Mouse (Mus musculus): ENCODE results near the gene Epha6. TPM values are rescaled to one million over a fixed set of nuclear protein-coding genes. Genes with fewer than 3 reads are reported as not detected.

Gene Epha6
- total and polyA plus RNA-seq, 3 experiments: 0.11 TPM; not detected in 2

DNA sequence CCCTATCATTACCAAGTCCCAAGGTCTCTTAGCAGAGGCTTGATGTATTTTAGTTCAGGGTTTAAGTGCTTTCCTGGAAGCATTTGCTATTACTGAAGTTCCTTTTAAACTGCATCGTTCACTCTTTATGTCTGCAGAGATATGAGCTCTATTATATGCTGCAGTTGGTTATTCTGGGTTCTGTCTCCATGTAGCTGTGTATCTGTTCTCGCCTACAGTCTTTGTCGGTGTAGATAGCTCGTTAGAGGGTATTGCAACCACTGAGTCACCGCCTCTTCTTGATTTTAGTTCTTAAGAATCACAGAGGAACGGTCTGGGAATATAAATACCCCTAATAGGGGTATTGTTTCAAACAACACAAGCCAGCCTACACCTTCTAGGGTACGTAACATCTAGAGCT lies 835.4 kb downstream of the Epha6 start:
- H3K9me3 ChIP-seq (replicated peaks): no peaks in the 10 kb centered on the region
- peaks cover 3% of the 10 kb centered on the region for H3K4me1 ChIP-seq (ENCODE audit: insufficient read depth, low read depth, low read length)
- H3K4me3 ChIP-seq (ENCODE audit: low read depth, low read length): no peak overlapping the region
- no peaks in the 10 kb centered on the region for H3K36me3 ChIP-seq (replicated peaks)
- no peak for DNase-seq (ENCODE audit: low spot score)
- TF ChIP-seq GATA1 (IDR thresholded peaks at IDR 0.05; ENCODE audit: borderline replicate concordance, low read length) (no peak), CTCF (IDR thresholded peaks at IDR 0.05; ENCODE audit: low read depth, low read length) (no peak), GATA2 (IDR thresholded peaks at IDR 0.05; ENCODE audit: borderline replicate concordance, low read depth, low read length) (no peak), TAL1 (conservative IDR thresholded peaks at IDR 0.05; ENCODE audit: low read depth, low read length) (no peak), POLR2AphosphoS5 (IDR thresholded peaks at IDR 0.05; ENCODE audit: insufficient replicate concordance, low read depth, low read length) (no peak)
- no peak for ATAC-seq (ENCODE audit: extremely low read depth, insufficient number of reproducible peaks, low FRiP score, poor library complexity, severe bottlenecking)
- no peaks in the 10 kb centered on the region for H3K27me3 ChIP-seq (ENCODE audit: insufficient read depth, low read length)

DNA sequence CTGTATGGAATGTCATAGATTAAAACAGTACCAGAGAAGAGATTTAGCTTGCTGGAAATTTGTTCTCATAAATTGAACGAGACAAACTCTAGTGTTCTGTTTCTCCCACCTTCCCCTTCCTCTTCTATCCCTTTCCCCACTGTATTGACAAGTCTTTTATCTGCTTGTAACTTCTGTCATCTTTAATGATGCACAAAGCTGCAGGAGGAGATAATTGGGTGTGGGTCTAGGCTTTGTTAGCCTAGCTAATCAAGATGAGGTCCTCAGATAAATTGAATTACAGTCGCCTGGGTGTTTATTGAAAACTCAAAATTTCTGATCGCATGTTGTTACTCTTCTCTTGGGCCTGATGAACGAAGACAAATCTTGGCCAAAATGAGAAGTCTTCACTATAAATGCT lies 844.5 kb downstream of the Epha6 start:
- Histone ChIP-seq H3K9me3 (replicated peaks) (no peaks in the 10 kb centered on the region), H3K4me1 (ENCODE audit: insufficient read depth, low read depth, low read length) (peaks cover 24% of the 10 kb centered on the region), H3K4me3 (ENCODE audit: low read depth, low read length) (no peak overlapping the region), H3K36me3 (replicated peaks) (no peaks in the 10 kb centered on the region), H3K27me3 (ENCODE audit: insufficient read depth, low read length) (no peaks in the 10 kb centered on the region)
- ATAC-seq (ENCODE audit: extremely low read depth, insufficient number of reproducible peaks, low FRiP score, poor library complexity, severe bottlenecking) (peak; percentile 96), DNase-seq (ENCODE audit: low spot score) (peak; percentile 21)
- TF ChIP-seq GATA1 (IDR thresholded peaks at IDR 0.05; ENCODE audit: borderline replicate concordance, low read length) (no peak), TAL1 (conservative IDR thresholded peaks at IDR 0.05; ENCODE audit: low read depth, low read length) (peak; percentile 85)

- ATAC-seq (ENCODE audit: extremely low read depth, insufficient number of reproducible peaks, low FRiP score, poor library complexity, severe bottlenecking) (no peak), DNase-seq (ENCODE audit: low spot score) (no peak)
- Histone ChIP-seq H3K9me3 (replicated peaks) (no peaks in the 10 kb centered on the region), H3K27me3 (ENCODE audit: insufficient read depth, low read length) (peaks cover 5% of the 10 kb centered on the region; the same call in 1 of the 2 replicates), H3K4me1 (ENCODE audit: insufficient read depth, low read depth, low read length) (peaks cover 1% of the 10 kb centered on the region), H3K4me3 (ENCODE audit: low read depth, low read length) (no peak overlapping the region), H3K36me3 (replicated peaks) (no peaks in the 10 kb centered on the region)
- no peak for TF ChIP-seq GATA1 (IDR thresholded peaks at IDR 0.05; ENCODE audit: borderline replicate concordance, low read length)
- TF ChIP-seq POLR2AphosphoS5 (IDR thresholded peaks at IDR 0.05; ENCODE audit: insufficient replicate concordance, low read depth, low read length): no peak
- TF ChIP-seq CTCF (IDR thresholded peaks at IDR 0.05; ENCODE audit: low read depth, low read length): no peak
- no peak for TF ChIP-seq TAL1 (conservative IDR thresholded peaks at IDR 0.05; ENCODE audit: low read depth, low read length)
- no peak for TF ChIP-seq GATA2 (IDR thresholded peaks at IDR 0.05; ENCODE audit: borderline replicate concordance, low read depth, low read length)
Observed at GRCm38 (mm10) chr16:59750905-59751304, 854.4 kb downstream of the Epha6 start.

DNA sequence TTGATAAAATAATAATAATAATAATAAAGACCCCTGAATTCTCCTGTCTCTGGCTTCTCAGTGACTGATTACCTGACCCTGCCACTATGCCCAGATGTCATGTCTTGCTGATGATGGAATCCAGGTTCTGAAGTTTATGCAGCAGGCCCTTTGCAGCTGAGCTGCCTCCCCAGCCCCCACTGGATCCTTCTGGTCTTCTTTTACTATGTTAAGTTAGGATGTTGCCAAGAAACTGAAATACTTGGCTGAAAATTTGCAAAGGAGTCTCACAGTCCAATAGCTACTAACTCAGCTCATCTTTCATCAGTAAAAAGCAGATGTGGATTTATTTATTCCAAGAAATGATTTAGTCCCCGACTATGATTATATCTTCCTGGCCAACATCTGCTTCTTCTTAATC lies 861.7 kb downstream of the Epha6 start:
- Histone ChIP-seq H3K27me3 (ENCODE audit: insufficient read depth, low read length) (peaks cover 5% of the 10 kb centered on the region; the same call in 1 of the 2 replicates), H3K36me3 (replicated peaks) (no peaks in the 10 kb centered on the region), H3K4me1 (ENCODE audit: insufficient read depth, low read depth, low read length) (no peaks in the 10 kb centered on the region), H3K4me3 (ENCODE audit: low read depth, low read length) (no peak overlapping the region), H3K9me3 (replicated peaks) (no peaks in the 10 kb centered on the region)
- no peak for DNase-seq (ENCODE audit: low spot score)
- no peak for ATAC-seq (ENCODE audit: extremely low read depth, insufficient number of reproducible peaks, low FRiP score, poor library complexity, severe bottlenecking)
- TF ChIP-seq TAL1 (conservative IDR thresholded peaks at IDR 0.05; ENCODE audit: low read depth, low read length) (no peak), GATA2 (IDR thresholded peaks at IDR 0.05; ENCODE audit: borderline replicate concordance, low read depth, low read length) (no peak), POLR2AphosphoS5 (IDR thresholded peaks at IDR 0.05; ENCODE audit: insufficient replicate concordance, low read depth, low read length) (no peak), CTCF (IDR thresholded peaks at IDR 0.05; ENCODE audit: low read depth, low read length) (no peak), GATA1 (IDR thresholded peaks at IDR 0.05; ENCODE audit: borderline replicate concordance, low read length) (no peak)

- no peaks in the 10 kb centered on the region for H3K9me3 ChIP-seq (replicated peaks)
- H3K36me3 ChIP-seq (replicated peaks): no peaks in the 10 kb centered on the region
- H3K27me3 ChIP-seq (ENCODE audit: insufficient read depth, low read length): peaks cover 7% of the 10 kb centered on the region; the same call in 1 of the 2 replicates
- ATAC-seq (ENCODE audit: extremely low read depth, insufficient number of reproducible peaks, low FRiP score, poor library complexity, severe bottlenecking): no peak
- no peaks in the 10 kb centered on the region for H3K4me1 ChIP-seq (ENCODE audit: insufficient read depth, low read depth, low read length)
- no peak overlapping the region for H3K4me3 ChIP-seq (ENCODE audit: low read depth, low read length)
- no peak for TF ChIP-seq GATA2 (IDR thresholded peaks at IDR 0.05; ENCODE audit: borderline replicate concordance, low read depth, low read length)
- TF ChIP-seq POLR2AphosphoS5 (IDR thresholded peaks at IDR 0.05; ENCODE audit: insufficient replicate concordance, low read depth, low read length): no peak
- no peak for TF ChIP-seq GATA1 (IDR thresholded peaks at IDR 0.05; ENCODE audit: borderline replicate concordance, low read length)
- no peak for TF ChIP-seq CTCF (IDR thresholded peaks at IDR 0.05; ENCODE audit: low read depth, low read length)
- TF ChIP-seq TAL1 (conservative IDR thresholded peaks at IDR 0.05; ENCODE audit: low read depth, low read length): no peak
- no peak for DNase-seq (ENCODE audit: low spot score)
Observed at GRCm38 (mm10) chr16:59715524-59715923, 889.8 kb downstream of the Epha6 start.

- no peak for DNase-seq (ENCODE audit: low spot score)
- Histone ChIP-seq H3K27me3 (ENCODE audit: insufficient read depth, low read length) (0 out of 2 replicates have a peak, but pooled peaks cover 4% of the 10 kb centered on the region), H3K4me1 (ENCODE audit: insufficient read depth, low read depth, low read length) (no peaks in the 10 kb centered on the region), H3K36me3 (replicated peaks) (no peaks in the 10 kb centered on the region), H3K9me3 (replicated peaks) (no peaks in the 10 kb centered on the region), H3K4me3 (ENCODE audit: low read depth, low read length) (no peak overlapping the region)
- TF ChIP-seq CTCF (IDR thresholded peaks at IDR 0.05; ENCODE audit: low read depth, low read length) (no peak), POLR2AphosphoS5 (IDR thresholded peaks at IDR 0.05; ENCODE audit: insufficient replicate concordance, low read depth, low read length) (no peak), TAL1 (conservative IDR thresholded peaks at IDR 0.05; ENCODE audit: low read depth, low read length) (no peak), GATA2 (IDR thresholded peaks at IDR 0.05; ENCODE audit: borderline replicate concordance, low read depth, low read length) (no peak), GATA1 (IDR thresholded peaks at IDR 0.05; ENCODE audit: borderline replicate concordance, low read length) (no peak)
- ATAC-seq (ENCODE audit: extremely low read depth, insufficient number of reproducible peaks, low FRiP score, poor library complexity, severe bottlenecking): no peak
Observed at GRCm38 (mm10) chr16:59693230-59693629, 912.1 kb downstream of the Epha6 start.
